Mouse (Mus musculus): ENCODE measurements around the gene Rab36.
A peak's percentile ranks its signal among the peaks of the same experiment; 100 is the strongest.

Gene Rab36

GRCm38 (mm10) chr10:75036883-75037379 is at the start of gene Rab36:
Gene Rab36 (plus strand): TSS chr10:75037058.
- peak; percentile 83 to 85 for DNase-seq

GRCm38 (mm10) chr10:74987698-74988470 is 49.0 kb upstream of the Rab36 start:
- DNase-seq, result no peak

- no peak for DNase-seq
Observed at GRCm38 (mm10) chr10:74989814-74990213, 47.0 kb upstream of the Rab36 start.

GRCm38 (mm10) chr10:74990584-74991322 is 46.1 kb upstream of the Rab36 start:
- DNase-seq, result no peak

- DNase-seq, result no peak
Observed at GRCm38 (mm10) chr10:74994863-74995262, 42.0 kb upstream of the Rab36 start.

- DNase-seq, result no peak
Observed at GRCm38 (mm10) chr10:74995377-74995776, 41.5 kb upstream of the Rab36 start.

GRCm38 (mm10) chr10:75001391-75001790 is 35.5 kb upstream of the Rab36 start:
- DNase-seq, result no peak

GRCm38 (mm10) chr10:75004067-75004466 is 32.8 kb upstream of the Rab36 start:
- no peak for DNase-seq

- no peak for DNase-seq
Observed at GRCm38 (mm10) chr10:75006889-75007662, 29.8 kb upstream of the Rab36 start.

- DNase-seq, result no peak
Observed at GRCm38 (mm10) chr10:75010704-75011103, 26.2 kb upstream of the Rab36 start.

GRCm38 (mm10) chr10:75015465-75015864 is 21.4 kb upstream of the Rab36 start:
- DNase-seq, result no peak

GRCm38 (mm10) chr10:75016481-75016880 is 20.4 kb upstream of the Rab36 start:
- DNase-seq, result no peak

- no peak for DNase-seq
Observed at GRCm38 (mm10) chr10:75020271-75020670, 16.6 kb upstream of the Rab36 start.

- DNase-seq, result peak; percentile 73 to 74
Observed at GRCm38 (mm10) chr10:75021138-75021537, 15.7 kb upstream of the Rab36 start.

- DNase-seq, result no peak
Observed at GRCm38 (mm10) chr10:75026491-75026890, 10.4 kb upstream of the Rab36 start.

GRCm38 (mm10) chr10:75028743-75029142 is 8.1 kb upstream of the Rab36 start:
- no peak for DNase-seq

GRCm38 (mm10) chr10:75029677-75030076 is 7.2 kb upstream of the Rab36 start:
- DNase-seq, result no peak

- no peak for DNase-seq
Observed at GRCm38 (mm10) chr10:75030234-75030633, 6.6 kb upstream of the Rab36 start.

- DNase-seq, result no peak
Observed at GRCm38 (mm10) chr10:75031345-75032114, 5.3 kb upstream of the Rab36 start.

GRCm38 (mm10) chr10:75032395-75032794 is 4.5 kb upstream of the Rab36 start, which contains the start of gene Rsph14:
Gene Rsph14 (minus strand): TSS chr10:75032586.
- peak; percentile 66 for DNase-seq

- peak; percentile 35 to 41 for DNase-seq
Observed at GRCm38 (mm10) chr10:75042060-75042459, 5.2 kb downstream of the Rab36 start.

- no peak for DNase-seq
Observed at GRCm38 (mm10) chr10:75044459-75044858, 7.6 kb downstream of the Rab36 start.
